Mouse (Mus musculus) embryonic stem cell, embryonic (primary cell): ENCODE data around the gene Kat2a.

Experiments
- CTCF ChIA-PET, 4 experiments: fragments of 300-600 bp in 2 of 4; fragments of 350-600 bp in 2 of 4; sonication (Branson Sonifier 250); formaldehyde crosslinking; loops; one replicate each; lab custom pipeline; 2022; ENCODE audit warnings: inconsistent platforms in 2 of 4; lab: Charles Lee
- POLR2A ChIA-PET, 4 experiments: fragments of 300-600 bp in 2 of 4; fragments of 350-600 bp in 2 of 4; sonication (Branson Sonifier 250); formaldehyde crosslinking; loops; one replicate each; lab custom pipeline; 2022; ENCODE audit warnings: antibody characterized with exemption in 4 of 4, inconsistent platforms in 1 of 4; lab: Charles Lee

The Kat2a gene

GRCm38 (mm10) chr11:100722493-100723028, 10.3 kb upstream of the Kat2a start:
- CTCF ChIA-PET: interaction anchor here in 1 of 4 experiments (1.2 kb wide), 1 partner anchor 9 kb away, joined by 3 read pairs; the partner anchor contains the start of gene Hspb9

GRCm38 (mm10) chr11:100721776-100722492, 9.7 kb upstream of the Kat2a start:
- POLR2A ChIA-PET: interaction anchor here in 2 of 4 experiments (0.5 to 2.5 kb wide), 13 partner anchors 9 to 324 kb away, joined by 3 to 13 read pairs (median 4); partner anchors contain the start of genes Rab5c (in 2 of the 2), Hspb9 (in 1 of the 2), Jup (in 1 of the 2) and Kcnh4 (in 1 of the 2)
- CTCF ChIA-PET: interaction anchor here in 2 of 4 experiments (0.9 to 1.2 kb wide), 3 partner anchors 8 to 39 kb away, joined by 3 to 4 read pairs (median 3); partner anchors contain the start of genes Hspb9 (in 1 of the 2) and Kcnh4 (in 1 of the 2)

More at GRCm38 (mm10) chr11:100722493-100723028, 10.3 kb upstream of the Kat2a start:
- POLR2A ChIA-PET: interaction anchor here in 2 of 4 experiments (0.8 to 8.4 kb wide), 5 partner anchors 7 to 325 kb away, joined by 3 to 54 read pairs (median 5); partner anchors contain the start of genes Hspb9 (in 1 of the 2), Jup (in 1 of the 2) and Rab5c (in 1 of the 2)

- ChIA-PET CTCF (interaction anchor here in 3 of 4 experiments (0.7 to 1.0 kb wide), 4 partner anchors 13 to 40 kb away, joined by 3 to 8 read pairs (median 4); partner anchors contain the start of gene Kcnh4 (in 1 of the 3)), POLR2A (interaction anchor here (0.8 to 2.5 kb wide), 13 partner anchors 8 to 324 kb away, joined by 3 to 13 read pairs (median 4); partner anchors contain the start of genes Rab5c (in 3 of the 4), Hspb9 (in 1 of the 4), Jup (in 1 of the 4) and Kcnh4 (in 1 of the 4))
Measured at GRCm38 (mm10) chr11:100721254-100721653, 9.0 kb upstream of the Kat2a start.

- CTCF ChIA-PET: interaction anchor here in 2 of 4 experiments (0.7 to 1.0 kb wide), 2 partner anchors 14 to 25 kb away, joined by 3 to 8 read pairs; no protein-coding TSS in a partner anchor
- POLR2A ChIA-PET: interaction anchor here (0.8 to 2.5 kb wide), 9 partner anchors 8 to 193 kb away, joined by 3 to 13 read pairs (median 4); partner anchors contain the start of genes Acly (in 2 of the 4) and Rab5c (in 2 of the 4)
Measured at GRCm38 (mm10) chr11:100720345-100720744, 8.1 kb upstream of the Kat2a start.

- ChIA-PET CTCF (interaction anchor here in 1 of 4 experiments (1.2 kb wide), 1 partner anchor 97 kb away, joined by 4 read pairs; no protein-coding TSS in a partner anchor), POLR2A (interaction anchor here (0.6 to 2.1 kb wide), 8 partner anchors 8 to 192 kb away, joined by 3 to 7 read pairs (median 4); partner anchors contain the start of genes Acly (in 2 of the 4) and Rab5c (in 1 of the 4))
Measured at GRCm38 (mm10) chr11:100719893-100720292, 7.6 kb upstream of the Kat2a start.

GRCm38 (mm10) chr11:100719312-100719711, 7.0 kb upstream of the Kat2a start:
- CTCF ChIA-PET: interaction anchor here in 1 of 4 experiments (0.7 to 1.2 kb wide), 2 partner anchors 96 to 131 kb away, joined by 3 to 4 read pairs; no protein-coding TSS in a partner anchor

GRCm38 (mm10) chr11:100718866-100719265, 6.6 kb upstream of the Kat2a start:
- CTCF ChIA-PET: interaction anchor here in 1 of 4 experiments (0.7 to 1.2 kb wide), 2 partner anchors 96 to 131 kb away, joined by 3 to 4 read pairs; no protein-coding TSS in a partner anchor
- POLR2A ChIA-PET: interaction anchor here in 2 of 4 experiments (0.7 to 2.1 kb wide), 2 partner anchors 10 to 43 kb away, joined by 4 to 6 read pairs; no protein-coding TSS in a partner anchor

More at GRCm38 (mm10) chr11:100719312-100719711, 7.0 kb upstream of the Kat2a start:
- POLR2A ChIA-PET: interaction anchor here in 2 of 4 experiments (0.6 to 2.1 kb wide), 5 partner anchors 10 to 189 kb away, joined by 3 to 6 read pairs (median 4); no protein-coding TSS in a partner anchor

GRCm38 (mm10) chr11:100718462-100718861, 6.2 kb upstream of the Kat2a start:
- POLR2A ChIA-PET: no interaction called here
- CTCF ChIA-PET: no interaction called here

GRCm38 (mm10) chr11:100716649-100717048, 4.4 kb upstream of the Kat2a start:
- CTCF ChIA-PET: interaction anchor here in 3 of 4 experiments (0.5 to 1.0 kb wide), 4 partner anchors 9 to 242 kb away, joined by 3 read pairs; no protein-coding TSS in a partner anchor
- POLR2A ChIA-PET: interaction anchor here in 3 of 4 experiments (1.0 to 5.8 kb wide), 6 partner anchors 9 to 219 kb away, joined by 3 to 54 read pairs (median 8); partner anchors contain the start of genes Dhx58 (in 1 of the 3) and Rab5c (in 1 of the 3)

GRCm38 (mm10) chr11:100714948-100715347, 2.7 kb upstream of the Kat2a start:
- POLR2A ChIA-PET: interaction anchor here (0.6 to 5.8 kb wide), 42 partner anchors 10 to 395 kb away, joined by 3 to 54 read pairs (median 4); partner anchors contain the start of genes Nkiras2 (in 3 of the 4), Acly (in 2 of the 4), Dnajc7 (in 2 of the 4) and Rab5c (in 2 of the 4)
- CTCF ChIA-PET: interaction anchor here (0.5 to 3.0 kb wide), 44 partner anchors 9 to 1569 kb away, joined by 3 to 25 read pairs (median 4); partner anchors contain the start of genes Rab5c (in 3 of the 4), Acly (in 1 of the 4), Kcnh4 (in 1 of the 4) and Psmc3ip (in 1 of the 4)

- ChIA-PET CTCF (interaction anchor here (0.5 to 3.0 kb wide), 49 partner anchors 10 to 1569 kb away, joined by 3 to 25 read pairs (median 4); partner anchors contain the start of genes Rab5c (in 3 of the 4), Kcnh4 (in 2 of the 4), Acly (in 1 of the 4) and Ghdc (in 1 of the 4)), POLR2A (interaction anchor here (0.6 to 5.8 kb wide), 50 partner anchors 9 to 395 kb away, joined by 3 to 54 read pairs (median 4); partner anchors contain the start of genes Nkiras2 (in 3 of the 4), Rab5c (in 3 of the 4), Stat3 (in 3 of the 4) and Acly (in 2 of the 4))
Measured at GRCm38 (mm10) chr11:100714534-100714915, 2.3 kb upstream of the Kat2a start.

- CTCF ChIA-PET: interaction anchor here (0.6 to 3.0 kb wide), 48 partner anchors 8 to 471 kb away, joined by 3 to 25 read pairs (median 4); partner anchors contain the start of genes Rab5c (in 3 of the 4), Kcnh4 (in 2 of the 4), Acly (in 1 of the 4) and Ghdc (in 1 of the 4)
- POLR2A ChIA-PET: interaction anchor here in 3 of 4 experiments (0.6 to 5.8 kb wide), 55 partner anchors 7 to 394 kb away, joined by 3 to 54 read pairs (median 4); partner anchors contain the start of genes Rab5c (in 3 of the 3), Stat3 (in 3 of the 3), Acly (in 2 of the 3) and Dnajc7 (in 2 of the 3)
Measured at GRCm38 (mm10) chr11:100713735-100714533, 1.7 kb upstream of the Kat2a start, which contains the start of gene Hspb9. Gene Hspb9, plus strand, starts transcription at chr11:100713850.

- POLR2A ChIA-PET: interaction anchor here (0.6 to 5.8 kb wide), 31 partner anchors 8 to 393 kb away, joined by 3 to 54 read pairs (median 8); partner anchors contain the start of genes Acly (in 2 of the 4), Dnajc7 (in 2 of the 4), Nkiras2 (in 2 of the 4) and Rab5c (in 2 of the 4)
- CTCF ChIA-PET: interaction anchor here in 2 of 4 experiments (0.6 to 3.0 kb wide), 9 partner anchors 11 to 270 kb away, joined by 3 to 25 read pairs (median 14); partner anchors contain the start of genes Rab5c (in 2 of the 2) and Kcnh4 (in 1 of the 2)
Measured at GRCm38 (mm10) chr11:100713174-100713573, 909 bp upstream of the Kat2a start.

GRCm38 (mm10) chr11:100710977-100711376, 1.3 kb downstream of the Kat2a start:
- ChIA-PET POLR2A (interaction anchor here (0.8 to 4.5 kb wide), 28 partner anchors 8 to 389 kb away, joined by 3 to 29 read pairs (median 5); partner anchors contain the start of genes Rab5c (in 3 of the 4), Acly (in 2 of the 4), Cavin1 (in 1 of the 4) and Dhx58 (in 1 of the 4)), CTCF (interaction anchor here in 3 of 4 experiments (0.5 to 2.3 kb wide), 12 partner anchors 8 to 537 kb away, joined by 3 to 10 read pairs (median 4); partner anchors contain the start of gene Rab5c (in 1 of the 3))

GRCm38 (mm10) chr11:100710528-100710927, 1.7 kb downstream of the Kat2a start:
- CTCF ChIA-PET: interaction anchor here (0.5 to 2.3 kb wide), 7 partner anchors 28 to 538 kb away, joined by 3 to 10 read pairs (median 4); no protein-coding TSS in a partner anchor

More at GRCm38 (mm10) chr11:100710528-100710927, 1.7 kb downstream of the Kat2a start:
- POLR2A ChIA-PET: interaction anchor here in 3 of 4 experiments (1.5 to 3.1 kb wide), 6 partner anchors 8 to 229 kb away, joined by 4 to 26 read pairs (median 9); partner anchors contain the start of genes Rab5c (in 3 of the 3) and Stat3 (in 1 of the 3)
